Mouse (Mus musculus) right cerebral cortex, adult 2 months (tissue): ENCODE results near the gene 4930596D02Rik.

Source experiments
- DNase-seq, 2 experiments: peaks; one replicate each; pipeline ENCODE4 v3.0.0; 2021 to 2022; ENCODE audit warnings: low spot score in 2 of 2

Gene 4930596D02Rik

GRCm38 (mm10) chr14:35811878-35812277 lies at the start of gene 4930596D02Rik:
Gene 4930596D02Rik, minus strand, starts transcription at chr14:35811978.
- no peak for DNase-seq

GRCm38 (mm10) chr14:35853254-35853653 lies 41.5 kb upstream of the 4930596D02Rik start:
- no peak for DNase-seq

- no peak for DNase-seq
These were observed 33.5 kb upstream of the 4930596D02Rik start for GRCm38 (mm10) chr14:35845271-35845670.

- no peak for DNase-seq
These were observed 30.4 kb upstream of the 4930596D02Rik start for GRCm38 (mm10) chr14:35842111-35842721.

- no peak for DNase-seq
These were observed 19.0 kb downstream of the 4930596D02Rik start for GRCm38 (mm10) chr14:35792656-35793213.

- DNase-seq: no peak
These were observed 31.7 kb downstream of the 4930596D02Rik start for GRCm38 (mm10) chr14:35780033-35780432.

- DNase-seq: no peak
These were observed 38.5 kb downstream of the 4930596D02Rik start for GRCm38 (mm10) chr14:35773306-35773705.
